Mouse (Mus musculus): ENCODE data around the gene Arhgef15. TPM values are rescaled to one million over a fixed set of nuclear protein-coding genes. Genes with fewer than 3 reads are reported as not detected.
"Not testable (repeated sequence)": the region's sequence is repeated elsewhere in the genome, so short reads cannot be mapped to it uniquely, and the experiment has no call there.

Gene Arhgef15
- polyA plus RNA-seq, 1 experiment from 2014 or later: 4.9 TPM

- DNase-seq (ENCODE audit: low spot score) (no peak), ATAC-seq (ENCODE audit: low FRiP score) (no peak)
- peaks cover 2% of the 10 kb centered on the region; the same call in 1 of the 2 replicates for H3K27me3 ChIP-seq (ENCODE audit: control insufficient read depth, insufficient read depth, low read length)
- no peak overlapping the region for H3K4me2 ChIP-seq (replicated peaks; ENCODE audit: low read depth, low read length)
- no peak overlapping the region for H3K4me3 ChIP-seq (ENCODE audit: low read depth, low read length)
- no peak overlapping the region for H3K27ac ChIP-seq (ENCODE audit: low read depth, low read length)
- no peaks in the 10 kb centered on the region for H3K9me3 ChIP-seq (ENCODE audit: control insufficient read depth, low read length)
- WGBS: 79% methylated on average over 4 of the region's 4 CpGs
- no peaks in the 10 kb centered on the region for H3K36me3 ChIP-seq (ENCODE audit: control insufficient read depth, insufficient read depth, low read length)
- H3K9ac ChIP-seq (ENCODE audit: low read depth, low read length): no peak overlapping the region
- no peaks in the 10 kb centered on the region for H3K4me1 ChIP-seq (replicated peaks; ENCODE audit: control insufficient read depth, insufficient read depth, low read length)
Observed at GRCm38 (mm10) chr11:68970232-68970631, 13.0 kb upstream of the Arhgef15 start.

- Histone ChIP-seq H3K9me3 (ENCODE audit: control insufficient read depth, low read length) (no peaks in the 10 kb centered on the region), H3K36me3 (ENCODE audit: control insufficient read depth, insufficient read depth, low read length) (no peaks in the 10 kb centered on the region), H3K4me3 (ENCODE audit: low read depth, low read length) (no peak overlapping the region), H3K9ac (ENCODE audit: low read depth, low read length) (no peak overlapping the region), H3K27me3 (ENCODE audit: control insufficient read depth, insufficient read depth, low read length) (peaks cover 2% of the 10 kb centered on the region; the same call in 1 of the 2 replicates), H3K4me2 (replicated peaks; ENCODE audit: low read depth, low read length) (no peak overlapping the region), H3K27ac (ENCODE audit: low read depth, low read length) (no peak overlapping the region), H3K4me1 (replicated peaks; ENCODE audit: control insufficient read depth, insufficient read depth, low read length) (no peaks in the 10 kb centered on the region)
- WGBS: 88% methylated on average over 11 of the region's 11 CpGs
- ATAC-seq (ENCODE audit: low FRiP score): no peak
- no peak for DNase-seq (ENCODE audit: low spot score)
Observed at GRCm38 (mm10) chr11:68968752-68969151, 11.5 kb upstream of the Arhgef15 start.

GRCm38 (mm10) chr11:68967337-68968282, 10.3 kb upstream of the Arhgef15 start, which contains the start of gene Slc25a35:
Gene Slc25a35, plus strand, starts transcription at chr11:68968131.
- ATAC-seq (ENCODE audit: low FRiP score) (peak; percentile 96), DNase-seq (ENCODE audit: low spot score) (peak; percentile 87)
- H3K9ac ChIP-seq (ENCODE audit: low read depth, low read length): peak within 1 kb of the TSS; percentile 64
- H3K4me3 ChIP-seq (ENCODE audit: low read depth, low read length): peak within 1 kb of the TSS; percentile 42
- H3K4me2 ChIP-seq (replicated peaks; ENCODE audit: low read depth, low read length): peak within 1 kb of the TSS; percentile 95
- H3K27me3 ChIP-seq (ENCODE audit: control insufficient read depth, insufficient read depth, low read length): peaks cover 2% of the 10 kb centered on the region; the same call in 1 of the 2 replicates
- H3K27ac ChIP-seq (ENCODE audit: low read depth, low read length): no peak within 1 kb of the TSS
- H3K4me1 ChIP-seq (replicated peaks; ENCODE audit: control insufficient read depth, insufficient read depth, low read length): no peaks in the 10 kb centered on the region
- H3K9me3 ChIP-seq (ENCODE audit: control insufficient read depth, low read length): no peaks in the 10 kb centered on the region
- 2% methylated on average over 50 of the region's 50 CpGs for WGBS
- H3K36me3 ChIP-seq (ENCODE audit: control insufficient read depth, insufficient read depth, low read length): no peaks in the 10 kb centered on the region

- Histone ChIP-seq H3K36me3 (ENCODE audit: control insufficient read depth, insufficient read depth, low read length) (no peaks in the 10 kb centered on the region), H3K9ac (ENCODE audit: low read depth, low read length) (no peak overlapping the region), H3K27ac (ENCODE audit: low read depth, low read length) (no peak overlapping the region), H3K4me1 (replicated peaks; ENCODE audit: control insufficient read depth, insufficient read depth, low read length) (no peaks in the 10 kb centered on the region), H3K4me2 (replicated peaks; ENCODE audit: low read depth, low read length) (no peak overlapping the region), H3K9me3 (ENCODE audit: control insufficient read depth, low read length) (no peaks in the 10 kb centered on the region), H3K4me3 (ENCODE audit: low read depth, low read length) (no peak overlapping the region), H3K27me3 (ENCODE audit: control insufficient read depth, insufficient read depth, low read length) (peaks cover 2% of the 10 kb centered on the region; the same call in 1 of the 2 replicates)
- 62% methylated on average over 1 of the region's 1 CpGs for WGBS
- ATAC-seq (ENCODE audit: low FRiP score) (no peak), DNase-seq (ENCODE audit: low spot score) (no peak)
Observed at GRCm38 (mm10) chr11:68966554-68966953, 9.3 kb upstream of the Arhgef15 start.

- no peak overlapping the region for H3K4me2 ChIP-seq (replicated peaks; ENCODE audit: low read depth, low read length)
- H3K4me3 ChIP-seq (ENCODE audit: low read depth, low read length): no peak overlapping the region
- ATAC-seq (ENCODE audit: low FRiP score) (no peak), DNase-seq (ENCODE audit: low spot score) (peak; percentile 75)
- WGBS: 30% methylated on average over 3 of the region's 3 CpGs
- H3K9ac ChIP-seq (ENCODE audit: low read depth, low read length): no peak overlapping the region
- H3K9me3 ChIP-seq (ENCODE audit: control insufficient read depth, low read length): no peaks in the 10 kb centered on the region
- H3K4me1 ChIP-seq (replicated peaks; ENCODE audit: control insufficient read depth, insufficient read depth, low read length): no peaks in the 10 kb centered on the region
- no peak overlapping the region for H3K27ac ChIP-seq (ENCODE audit: low read depth, low read length)
- H3K27me3 ChIP-seq (ENCODE audit: control insufficient read depth, insufficient read depth, low read length): peaks cover 2% of the 10 kb centered on the region; the same call in 1 of the 2 replicates
- H3K36me3 ChIP-seq (ENCODE audit: control insufficient read depth, insufficient read depth, low read length): no peaks in the 10 kb centered on the region
Observed at GRCm38 (mm10) chr11:68965845-68966244, 8.6 kb upstream of the Arhgef15 start.

- Histone ChIP-seq H3K4me1 (replicated peaks; ENCODE audit: control insufficient read depth, insufficient read depth, low read length) (no peaks in the 10 kb centered on the region), H3K27ac (ENCODE audit: low read depth, low read length) (no peak overlapping the region), H3K4me2 (replicated peaks; ENCODE audit: low read depth, low read length) (no peak overlapping the region), H3K9me3 (ENCODE audit: control insufficient read depth, low read length) (no peaks in the 10 kb centered on the region), H3K27me3 (ENCODE audit: control insufficient read depth, insufficient read depth, low read length) (peaks cover 2% of the 10 kb centered on the region; the same call in 1 of the 2 replicates), H3K4me3 (ENCODE audit: low read depth, low read length) (no peak overlapping the region), H3K9ac (ENCODE audit: low read depth, low read length) (no peak overlapping the region), H3K36me3 (ENCODE audit: control insufficient read depth, insufficient read depth, low read length) (no peaks in the 10 kb centered on the region)
- ATAC-seq (ENCODE audit: low FRiP score) (no peak), DNase-seq (ENCODE audit: low spot score) (no peak)
Observed at GRCm38 (mm10) chr11:68965050-68965449, 7.8 kb upstream of the Arhgef15 start.

GRCm38 (mm10) chr11:68963405-68963804, 6.1 kb upstream of the Arhgef15 start:
- Histone ChIP-seq H3K4me2 (replicated peaks; ENCODE audit: low read depth, low read length) (no peak overlapping the region), H3K4me1 (replicated peaks; ENCODE audit: control insufficient read depth, insufficient read depth, low read length) (no peaks in the 10 kb centered on the region), H3K27ac (ENCODE audit: low read depth, low read length) (no peak overlapping the region), H3K36me3 (ENCODE audit: control insufficient read depth, insufficient read depth, low read length) (no peaks in the 10 kb centered on the region), H3K9ac (ENCODE audit: low read depth, low read length) (no peak overlapping the region), H3K9me3 (ENCODE audit: control insufficient read depth, low read length) (no peaks in the 10 kb centered on the region), H3K27me3 (ENCODE audit: control insufficient read depth, insufficient read depth, low read length) (no peaks in the 10 kb centered on the region), H3K4me3 (ENCODE audit: low read depth, low read length) (no peak overlapping the region)
- ATAC-seq (ENCODE audit: low FRiP score) (no peak), DNase-seq (ENCODE audit: low spot score) (no peak)
- WGBS: 82% methylated on average over 2 of the region's 2 CpGs

GRCm38 (mm10) chr11:68962159-68962558, 4.9 kb upstream of the Arhgef15 start:
- 26% methylated on average over 11 of the region's 11 CpGs for WGBS
- not testable (repeated sequence) for H3K4me3 ChIP-seq (ENCODE audit: low read depth, low read length)

GRCm38 (mm10) chr11:68961596-68961995, 4.3 kb upstream of the Arhgef15 start:
- WGBS: 87% methylated on average over 3 of the region's 3 CpGs

More at GRCm38 (mm10) chr11:68962159-68962558, 4.9 kb upstream of the Arhgef15 start:
- DNase-seq (ENCODE audit: low spot score); H3K27ac ChIP-seq (ENCODE audit: low read depth, low read length); H3K9ac ChIP-seq (ENCODE audit: low read depth, low read length); H3K36me3 ChIP-seq (ENCODE audit: control insufficient read depth, insufficient read depth, low read length); ATAC-seq (ENCODE audit: low FRiP score); H3K9me3 ChIP-seq (ENCODE audit: control insufficient read depth, low read length); H3K4me1 ChIP-seq (replicated peaks; ENCODE audit: control insufficient read depth, insufficient read depth, low read length); H3K4me2 ChIP-seq (replicated peaks; ENCODE audit: low read depth, low read length); H3K27me3 ChIP-seq (ENCODE audit: control insufficient read depth, insufficient read depth, low read length): not testable (repeated sequence)

More at GRCm38 (mm10) chr11:68961596-68961995, 4.3 kb upstream of the Arhgef15 start:
- Histone ChIP-seq H3K4me2 (replicated peaks; ENCODE audit: low read depth, low read length) (no peak overlapping the region), H3K9me3 (ENCODE audit: control insufficient read depth, low read length) (no peaks in the 10 kb centered on the region), H3K27me3 (ENCODE audit: control insufficient read depth, insufficient read depth, low read length) (peaks cover 6% of the 10 kb centered on the region), H3K4me1 (replicated peaks; ENCODE audit: control insufficient read depth, insufficient read depth, low read length) (no peaks in the 10 kb centered on the region), H3K27ac (ENCODE audit: low read depth, low read length) (no peak overlapping the region), H3K9ac (ENCODE audit: low read depth, low read length) (no peak overlapping the region), H3K4me3 (ENCODE audit: low read depth, low read length) (no peak overlapping the region), H3K36me3 (ENCODE audit: control insufficient read depth, insufficient read depth, low read length) (no peaks in the 10 kb centered on the region)
- no peak for ATAC-seq (ENCODE audit: low FRiP score)
- no peak for DNase-seq (ENCODE audit: low spot score)
